Mouse (Mus musculus) kidney, embryonic 16.5 days (tissue): Measurements from ENCODE around the gene Apobec3. TPM values are rescaled to one million over a fixed set of nuclear protein-coding genes. Genes with fewer than 3 reads are reported as not detected.

Experiments used
- ATAC-seq: fragments of 200-750 bp; cut with Nextera tagmentation; 2 replicates; pipeline ENCODE4 v1.8.0; 2017; ENCODE audit warnings: moderate TSS enrichment; ENCODE audit not compliant: low FRiP score, low TSS enrichment
- H3K27ac ChIP-seq: fragments of 300-500 bp; sonication (generic); 2 replicates; pipeline ENCODE4 v1.5.1; 2014; ENCODE audit warnings: low read length
- H3K27me3 ChIP-seq: fragments of 300-500 bp; sonication (generic); 2 replicates; pipeline ENCODE4 v1.6.1; 2014; ENCODE audit warnings: low read length, control low read depth, mixed read lengths; ENCODE audit not compliant: insufficient read depth
- H3K36me3 ChIP-seq: fragments of 300-500 bp; sonication (generic); 2 replicates; pipeline ENCODE4 v1.6.1; 2014; ENCODE audit warnings: low read length, control low read depth, mixed read lengths; ENCODE audit not compliant: insufficient read depth
- H3K4me1 ChIP-seq: fragments of 300-500 bp; sonication (generic); 2 replicates; pipeline ENCODE4 v1.6.1; 2014; ENCODE audit warnings: low read length, control low read depth, mixed read lengths; ENCODE audit not compliant: insufficient read depth
- H3K4me2 ChIP-seq: fragments of 300-500 bp; sonication (generic); replicated peaks from 2 replicates; pipeline ENCODE4 v1.6.1; 2014; ENCODE audit warnings: low read depth, low read length
- H3K4me3 ChIP-seq: fragments of 300-500 bp; sonication (generic); 2 replicates; pipeline ENCODE4 v1.5.1; 2014; ENCODE audit warnings: mild to moderate bottlenecking, low read length
- H3K9ac ChIP-seq: fragments of 300-500 bp; sonication (generic); replicated peaks from 2 replicates; pipeline ENCODE4 v1.6.1; 2014; ENCODE audit warnings: low read length
- H3K9me3 ChIP-seq: fragments of 300-500 bp; sonication (generic); 2 replicates; pipeline ENCODE4 v1.6.1; 2016; ENCODE audit warnings: low read length, control low read depth
- WGBS: fragments of 180-500 bp; shearing (Covaris S2); extraction: QIAGEN DNeasy Blood & Tissue Kit; methylation state at CpG from one replicate; pipeline ENCODE4 v1.1.7; 2014; 5-methylcytosine and 5-hydroxymethylcytosine counted together
- polyA plus RNA-seq: library from polyadenylated mRNA; unstranded; fragments of >200 nt; fragmentation: Nextera tagmentation; extraction: Ambion mirVana; gene quantifications from 2 replicates; pipeline ENCODE4 v1.2.1, GENCODE M21; 2015

Gene Apobec3
- polyA plus RNA-seq, 1 experiment from 2014 or later, result 29.3 TPM

DNA sequence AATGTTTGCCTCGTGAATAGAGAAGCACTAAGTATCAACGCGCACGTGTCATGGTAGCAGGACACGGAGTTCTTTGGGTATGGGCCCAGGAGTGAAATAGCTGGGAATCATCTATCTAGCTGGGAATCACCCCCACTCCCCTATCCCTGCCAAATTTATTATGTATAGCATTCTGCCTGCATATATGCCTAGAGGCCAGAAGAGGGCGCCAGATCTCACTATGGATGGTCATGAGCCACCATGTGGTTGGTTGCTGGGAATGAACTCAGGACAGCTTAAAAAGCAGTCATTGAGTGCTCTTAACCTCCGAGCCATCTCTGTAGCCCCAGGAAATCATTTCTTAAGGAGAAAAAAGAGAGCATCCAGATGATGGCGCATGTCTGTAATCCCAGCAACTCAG, 49.5 kb downstream of the Apobec3 start:
- no peak overlapping the region for H3K9ac ChIP-seq
- 25% methylated on average over 8 of the region's 8 CpGs for WGBS
- no peak for ATAC-seq

GRCm38 (mm10) chr15:79942541-79942940, 51.1 kb downstream of the Apobec3 start:
- no peak for ATAC-seq
- 0 out of 2 replicates have a peak, but pooled peaks cover 3% of the 10 kb centered on the region for H3K9me3 ChIP-seq
- H3K9ac ChIP-seq, result no peak overlapping the region
- no peaks in the 10 kb centered on the region for H3K27me3 ChIP-seq
- H3K36me3 ChIP-seq, result no peaks in the 10 kb centered on the region
- 90% methylated on average over 6 of the region's 6 CpGs for WGBS
- H3K4me1 ChIP-seq, result no peaks in the 10 kb centered on the region
- no peak overlapping the region for H3K4me2 ChIP-seq
- H3K27ac ChIP-seq, result no peak overlapping the region
- no peak overlapping the region for H3K4me3 ChIP-seq

More for the DNA sequence above, 49.5 kb downstream of the Apobec3 start:
- H3K36me3 ChIP-seq, result no peaks in the 10 kb centered on the region
- H3K27ac ChIP-seq, result no peak overlapping the region
- no peak overlapping the region for H3K4me3 ChIP-seq
- H3K4me2 ChIP-seq, result no peak overlapping the region
- H3K4me1 ChIP-seq, result no peaks in the 10 kb centered on the region
- H3K27me3 ChIP-seq, result peaks cover 5% of the 10 kb centered on the region; the same call in 1 of the 2 replicates
- H3K9me3 ChIP-seq, result 0 out of 2 replicates have a peak, but pooled peaks cover 3% of the 10 kb centered on the region

DNA sequence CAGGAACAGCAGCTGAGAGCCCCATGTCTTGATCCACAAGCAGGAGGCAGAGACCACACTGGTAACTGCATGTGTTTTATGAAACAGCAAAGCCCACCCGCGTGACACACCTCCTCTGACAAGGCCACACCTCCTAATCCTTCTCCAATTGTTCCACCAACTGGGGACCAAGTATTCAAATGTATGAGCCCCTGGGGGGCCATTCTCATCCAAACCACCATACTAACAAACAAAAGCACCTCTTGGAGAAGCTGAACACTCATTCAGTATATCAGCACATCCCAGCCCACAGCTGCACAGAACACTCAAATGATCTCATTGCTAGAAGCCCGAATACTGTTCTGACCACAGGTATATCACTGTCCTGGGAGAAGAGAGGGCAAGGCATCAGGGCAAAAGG, 52.1 kb downstream of the Apobec3 start:
- no peak overlapping the region for H3K27ac ChIP-seq
- H3K27me3 ChIP-seq, result no peaks in the 10 kb centered on the region
- 90% methylated on average over 3 of the region's 3 CpGs for WGBS
- H3K9ac ChIP-seq, result no peak overlapping the region
- H3K9me3 ChIP-seq, result 0 out of 2 replicates have a peak, but pooled peaks cover 3% of the 10 kb centered on the region
- H3K36me3 ChIP-seq, result no peaks in the 10 kb centered on the region
- H3K4me3 ChIP-seq, result no peak overlapping the region
- H3K4me2 ChIP-seq, result no peak overlapping the region
- no peaks in the 10 kb centered on the region for H3K4me1 ChIP-seq
- ATAC-seq, result no peak

DNA sequence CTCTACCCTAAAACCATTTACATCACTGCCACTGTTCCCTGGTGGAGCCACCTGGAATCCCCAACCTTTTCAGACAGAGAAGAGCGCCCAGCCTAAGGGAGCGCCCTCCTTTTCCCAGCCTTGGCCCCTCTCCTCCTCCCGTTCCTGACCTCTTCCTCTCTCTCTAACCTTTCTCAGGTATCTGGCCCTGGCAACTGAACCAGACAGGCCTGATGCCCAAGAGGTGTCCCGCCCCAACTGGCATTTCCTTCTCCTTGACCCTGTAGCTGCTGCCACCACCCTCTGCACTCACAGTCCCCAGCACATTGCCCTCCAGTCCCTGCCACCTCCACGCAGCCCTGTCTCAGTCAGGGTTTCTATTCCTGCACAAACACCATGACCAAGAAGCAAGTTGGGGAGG, 53.5 kb downstream of the Apobec3 start:
- H3K9me3 ChIP-seq, result 0 out of 2 replicates have a peak, but pooled peaks cover 3% of the 10 kb centered on the region
- 79% methylated on average over 5 of the region's 5 CpGs for WGBS
- H3K27ac ChIP-seq, result no peak overlapping the region
- no peaks in the 10 kb centered on the region for H3K27me3 ChIP-seq
- no peaks in the 10 kb centered on the region for H3K36me3 ChIP-seq
- H3K4me2 ChIP-seq, result no peak overlapping the region
- ATAC-seq, result no peak
- no peak overlapping the region for H3K4me3 ChIP-seq
- H3K4me1 ChIP-seq, result peaks cover 7% of the 10 kb centered on the region
- H3K9ac ChIP-seq, result no peak overlapping the region

GRCm38 (mm10) chr15:79946022-79946421, 54.6 kb downstream of the Apobec3 start:
- no peak overlapping the region for H3K9ac ChIP-seq
- no peak overlapping the region for H3K4me2 ChIP-seq
- peaks cover 17% of the 10 kb centered on the region for H3K4me1 ChIP-seq
- H3K9me3 ChIP-seq, result 0 out of 2 replicates have a peak, but pooled peaks cover 3% of the 10 kb centered on the region
- H3K27ac ChIP-seq, result no peak overlapping the region
- no peaks in the 10 kb centered on the region for H3K36me3 ChIP-seq
- WGBS, result 5% methylated on average over 4 of the region's 4 CpGs
- H3K27me3 ChIP-seq, result no peaks in the 10 kb centered on the region
- H3K4me3 ChIP-seq, result no peak overlapping the region
- ATAC-seq, result peak; percentile 61

GRCm38 (mm10) chr15:79946790-79947189, 55.3 kb downstream of the Apobec3 start:
- 60% methylated on average over 9 of the region's 9 CpGs for WGBS
- peaks cover 25% of the 10 kb centered on the region for H3K4me1 ChIP-seq
- no peak overlapping the region for H3K4me3 ChIP-seq
- H3K27ac ChIP-seq, result no peak overlapping the region
- H3K9me3 ChIP-seq, result 0 out of 2 replicates have a peak, but pooled peaks cover 3% of the 10 kb centered on the region
- H3K9ac ChIP-seq, result no peak overlapping the region
- no peak overlapping the region for H3K4me2 ChIP-seq
- ATAC-seq, result no peak
- no peaks in the 10 kb centered on the region for H3K27me3 ChIP-seq
- H3K36me3 ChIP-seq, result no peaks in the 10 kb centered on the region

- Histone ChIP-seq H3K9ac (no peak overlapping the region), H3K4me3 (no peak overlapping the region), H3K4me2 (no peak overlapping the region), H3K27ac (no peak overlapping the region), H3K27me3 (no peaks in the 10 kb centered on the region), H3K9me3 (0 out of 2 replicates have a peak, but pooled peaks cover 3% of the 10 kb centered on the region), H3K36me3 (no peaks in the 10 kb centered on the region), H3K4me1 (peaks cover 34% of the 10 kb centered on the region)
- 66% methylated on average over 6 of the region's 6 CpGs for WGBS
- ATAC-seq, result no peak
Observed at GRCm38 (mm10) chr15:79947681-79948080, 56.2 kb downstream of the Apobec3 start.

GRCm38 (mm10) chr15:79950250-79951025, 59.0 kb downstream of the Apobec3 start:
- under 1% methylated on average over 24 of the region's 24 CpGs for WGBS
- H3K27me3 ChIP-seq, result no peaks in the 10 kb centered on the region
- H3K4me1 ChIP-seq, result peaks cover 36% of the 10 kb centered on the region
- peak overlapping the region; percentile 60 for H3K9ac ChIP-seq
- H3K9me3 ChIP-seq, result no peaks in the 10 kb centered on the region
- ATAC-seq, result peak; percentile 52
- peak overlapping the region; percentile 34 for H3K4me3 ChIP-seq
- no peaks in the 10 kb centered on the region for H3K36me3 ChIP-seq
- H3K4me2 ChIP-seq, result peak overlapping the region; percentile 59
- peak overlapping the region; percentile 85 for H3K27ac ChIP-seq

DNA sequence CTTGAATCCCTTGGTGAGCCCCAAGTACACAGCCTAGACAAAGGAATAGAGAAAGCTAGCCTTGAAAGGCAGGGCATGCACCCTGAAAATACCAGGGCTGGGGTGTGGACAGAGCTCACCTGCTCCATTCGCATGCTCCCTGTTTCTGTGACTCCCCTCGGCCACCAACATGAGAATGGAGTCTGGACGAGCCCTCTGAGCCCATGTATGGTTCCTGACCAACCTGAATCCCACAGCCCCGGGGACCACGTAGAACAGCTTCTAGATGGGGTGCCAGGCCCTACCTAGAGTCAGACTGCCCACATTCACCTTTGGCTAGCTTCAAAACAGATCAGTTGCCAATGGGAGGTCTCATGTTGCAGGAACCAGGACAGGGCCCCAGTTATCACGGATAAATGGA, 59.8 kb downstream of the Apobec3 start:
- peak overlapping the region; percentile 60; the same call in 1 of the 2 replicates for H3K9ac ChIP-seq
- ATAC-seq, result peak; percentile 10; the same call in 1 of the 2 replicates
- H3K9me3 ChIP-seq, result no peaks in the 10 kb centered on the region
- peak overlapping the region; percentile 85 for H3K27ac ChIP-seq
- no peaks in the 10 kb centered on the region for H3K27me3 ChIP-seq
- no peaks in the 10 kb centered on the region for H3K36me3 ChIP-seq
- H3K4me3 ChIP-seq, result no peak overlapping the region; the same call in 1 of the 2 replicates
- 57% methylated on average over 6 of the region's 6 CpGs for WGBS
- peak overlapping the region; percentile 59; the same call in 1 of the 2 replicates for H3K4me2 ChIP-seq
- H3K4me1 ChIP-seq, result peaks cover 36% of the 10 kb centered on the region
